Mouse (Mus musculus) MEL (cell line): ENCODE results near the gene Mapk8ip1.

Experiments used
- CHD2 ChIP-seq: IDR thresholded peaks from 2 replicates; pipeline ENCODE4 v1.6.1; 2011; ENCODE audit warnings: low read length, improper control_type of control experiment
- CTCF ChIP-seq, 3 experiments: IDR thresholded peaks in 2 of 3; conservative IDR thresholded peaks in 1 of 3; 2 replicates each; pipeline ENCODE4 v1.5.1; 2011 to 2012; ENCODE audit warnings: low read length in 3 of 3, low read depth in 2 of 3, mild to moderate bottlenecking in 2 of 3, improper control_type of control experiment in 1 of 3, inconsistent platforms in 1 of 3, mixed read lengths in 1 of 3, moderate library complexity in 1 of 3; ENCODE audit not compliant: control insufficient read depth in 1 of 3, insufficient read depth in 1 of 3, poor library complexity in 1 of 3, severe bottlenecking in 1 of 3
- EP300 ChIP-seq, 2 experiments: IDR thresholded peaks; 2 replicates each; pipeline ENCODE4 v1.6.1; 2011; ENCODE audit warnings: improper control_type of control experiment in 2 of 2, low read length in 2 of 2, low read depth in 1 of 2, mild to moderate bottlenecking in 1 of 2
- GATA1 ChIP-seq: IDR thresholded peaks from 2 replicates; pipeline ENCODE4 v1.6.1; 2011; ENCODE audit warnings: low read depth, low read length, improper control_type of control experiment
- JUND ChIP-seq: IDR thresholded peaks from 2 replicates; pipeline ENCODE4 v1.6.1; 2011; ENCODE audit warnings: low read depth, mild to moderate bottlenecking, improper control_type of control experiment, low read length
- KAT2A ChIP-seq: conservative IDR thresholded peaks from 2 replicates; pipeline ENCODE4 v1.6.1; 2012; ENCODE audit warnings: low read depth, low read length, improper control_type of control experiment, inconsistent platforms
- NELFE ChIP-seq: IDR thresholded peaks from 2 replicates; pipeline ENCODE4 v1.6.1; 2011; ENCODE audit warnings: low read depth, low read length, improper control_type of control experiment
- POLR2A ChIP-seq, 2 experiments: IDR thresholded peaks; 2 replicates each; pipeline ENCODE4 v1.6.1; 2011 to 2012; ENCODE audit warnings: low read length in 2 of 2, mild to moderate bottlenecking in 2 of 2, control low read depth in 1 of 2, improper control_type of control experiment in 1 of 2, low read depth in 1 of 2, moderate library complexity in 1 of 2; ENCODE audit not compliant: control insufficient read depth in 1 of 2, insufficient read depth in 1 of 2, poor library complexity in 1 of 2
- ZC3H11A ChIP-seq: IDR thresholded peaks from 2 replicates; pipeline ENCODE4 v1.6.1; 2012; ENCODE audit warnings: low read depth, mild to moderate bottlenecking, inconsistent platforms, low read length, improper control_type of control experiment

DNA sequence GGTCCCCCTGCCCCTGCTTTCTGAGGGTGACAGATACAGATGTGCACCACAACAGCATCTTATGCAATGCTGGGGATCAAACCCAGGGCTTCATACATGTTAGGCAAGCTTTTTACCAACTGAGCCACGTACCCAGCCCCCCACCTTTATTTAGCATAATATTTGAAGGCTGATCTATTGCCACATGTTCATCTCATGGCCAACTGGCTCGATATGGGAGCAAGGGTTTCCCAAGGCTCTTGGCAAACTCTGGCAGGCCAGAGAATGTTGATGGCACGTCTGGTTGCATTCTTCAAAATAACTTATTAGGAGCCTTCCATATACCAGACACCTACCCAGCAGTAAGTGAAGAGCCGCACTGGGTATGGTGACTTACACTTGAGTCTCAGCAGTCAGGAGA, 42.2 kb upstream of the Mapk8ip1 start:
- TF ChIP-seq GATA1: no peak
- TF ChIP-seq JUND: no peak
- TF ChIP-seq KAT2A: no peak
- no peak for TF ChIP-seq ZC3H11A
- no peak for TF ChIP-seq POLR2A (IDR thresholded peaks at IDR 0.05; ENCODE audit: control insufficient read depth in 1 of 2, insufficient read depth in 1 of 2, low read depth in 1 of 2, low read length in 2 of 2, poor library complexity in 1 of 2)
- no peak for TF ChIP-seq CTCF (IDR thresholded peaks at IDR 0.05 in 2 of 3, conservative IDR thresholded peaks at IDR 0.05 in 1 of 3; ENCODE audit: control insufficient read depth in 1 of 3, insufficient read depth in 1 of 3, low read depth in 2 of 3, low read length in 3 of 3, poor library complexity in 1 of 3, severe bottlenecking in 1 of 3)
- TF ChIP-seq NELFE: no peak
- TF ChIP-seq CHD2: no peak
- no peak for TF ChIP-seq EP300 (IDR thresholded peaks at IDR 0.05; ENCODE audit: low read depth in 1 of 2, low read length in 2 of 2)
